Mouse (Mus musculus): ENCODE measurements at regions not wholly inside any gene's neighbourhood (a gene's known extent, or its start where the extent isn't known, plus 50 kb on each side); places are given as distances from the start of the nearest gene placed in this dataset.

GRCm38 (mm10) chr14:106763089-106763605 lies 657.1 kb downstream of the Trim52 start:
- H3K9ac ChIP-seq (replicated peaks; ENCODE audit: low read length), result no peak overlapping the region
- no peaks in the 10 kb centered on the region for H3K36me3 ChIP-seq (replicated peaks; ENCODE audit: control insufficient read depth, insufficient read depth, low read depth, low read length)
- 80% methylated on average over 2 of the region's 2 CpGs for WGBS
- no peaks in the 10 kb centered on the region for H3K4me1 ChIP-seq (ENCODE audit: control insufficient read depth, insufficient read depth, low read length)
- H3K27me3 ChIP-seq (ENCODE audit: control insufficient read depth, insufficient read depth, low read length), result no peaks in the 10 kb centered on the region
- H3K4me3 ChIP-seq (ENCODE audit: low read depth, low read length), result no peak overlapping the region
- ATAC-seq (replicated peaks; ENCODE audit: insufficient number of reproducible peaks, low FRiP score, low TSS enrichment, low read depth) (no peak), DNase-seq (ENCODE audit: low spot score) (no peak)
- H3K4me2 ChIP-seq (ENCODE audit: low read depth, low read length), result no peak overlapping the region
- no peaks in the 10 kb centered on the region for H3K9me3 ChIP-seq (replicated peaks; ENCODE audit: control insufficient read depth, low read length)
- no peak overlapping the region for H3K27ac ChIP-seq (replicated peaks; ENCODE audit: low read depth, low read length)

- ATAC-seq (replicated peaks; ENCODE audit: insufficient number of reproducible peaks, low FRiP score, low TSS enrichment, low read depth), result 0 out of 2 replicates have a peak, but pooled peaks have one; percentile 39
- H3K4me3 ChIP-seq (ENCODE audit: low read depth, low read length), result no peak overlapping the region
These were observed 660.0 kb downstream of the Trim52 start for GRCm38 (mm10) chr14:106765884-106766467.

More at GRCm38 (mm10) chr14:106765884-106766467, 660.0 kb downstream of the Trim52 start:
- no peaks in the 10 kb centered on the region for H3K36me3 ChIP-seq (replicated peaks; ENCODE audit: control insufficient read depth, insufficient read depth, low read depth, low read length)
- H3K4me2 ChIP-seq (ENCODE audit: low read depth, low read length), result no peak overlapping the region
- no peak overlapping the region for H3K9ac ChIP-seq (replicated peaks; ENCODE audit: low read length)
- peak; percentile 16 for DNase-seq (ENCODE audit: low spot score)
- no peaks in the 10 kb centered on the region for H3K27me3 ChIP-seq (ENCODE audit: control insufficient read depth, insufficient read depth, low read length)
- H3K9me3 ChIP-seq (replicated peaks; ENCODE audit: control insufficient read depth, low read length), result no peaks in the 10 kb centered on the region
- WGBS, result 75% methylated on average over 8 of the region's 8 CpGs
- no peaks in the 10 kb centered on the region for H3K4me1 ChIP-seq (ENCODE audit: control insufficient read depth, insufficient read depth, low read length)
- no peak overlapping the region for H3K27ac ChIP-seq (replicated peaks; ENCODE audit: low read depth, low read length)

All from embryonic facial prominence, embryonic 11.5 days (tissue).